Mouse (Mus musculus) kidney, adult 8-10 months (tissue): ENCODE data around the gene Tbk1.

Source experiments
- DNase-seq, 2 experiments: peaks; one replicate each; pipeline ENCODE4 v3.0.0; 2022

The Tbk1 gene

GRCm38 (mm10) chr10:121534995-121535394, 51.6 kb downstream of the Tbk1 start:
- DNase-seq: no peak

DNA sequence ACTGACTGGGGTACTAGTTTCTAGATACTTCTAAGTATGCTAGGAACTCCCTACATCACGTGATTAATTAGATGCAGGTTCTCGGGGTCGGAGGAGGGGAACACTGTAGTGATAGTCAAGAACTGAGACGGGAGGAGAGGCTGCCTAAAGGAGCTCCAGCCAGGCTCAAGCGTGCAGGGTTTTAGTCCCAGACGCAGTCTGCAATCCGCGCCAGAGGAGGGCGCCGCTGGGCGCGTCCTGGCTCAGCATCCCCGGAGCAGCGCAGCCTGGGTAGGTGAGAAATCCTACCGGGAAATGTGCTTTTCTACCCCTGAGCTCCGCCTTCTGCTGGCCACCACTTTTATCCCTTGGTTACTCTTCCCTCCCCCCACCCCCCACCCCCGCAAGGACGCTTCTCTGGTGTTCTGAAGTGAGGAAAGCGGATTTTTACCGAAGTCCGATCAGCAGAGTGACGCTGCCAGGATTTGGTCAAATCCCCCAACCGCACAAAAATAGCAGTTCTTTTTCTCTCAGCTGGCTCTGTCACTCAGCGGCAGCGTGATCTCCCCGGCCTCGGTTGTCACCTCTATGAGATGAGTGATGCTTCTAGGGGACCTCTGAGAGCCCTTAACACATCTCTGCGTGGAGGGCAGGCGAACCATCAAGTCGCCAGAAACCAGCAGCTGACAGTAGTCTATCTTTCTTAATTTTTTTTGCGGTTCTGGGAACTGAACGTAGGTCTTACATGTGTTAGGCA, 53.3 kb downstream of the Tbk1 start:
- DNase-seq: peak in 1 of 2 experiments; percentile 32

DNA sequence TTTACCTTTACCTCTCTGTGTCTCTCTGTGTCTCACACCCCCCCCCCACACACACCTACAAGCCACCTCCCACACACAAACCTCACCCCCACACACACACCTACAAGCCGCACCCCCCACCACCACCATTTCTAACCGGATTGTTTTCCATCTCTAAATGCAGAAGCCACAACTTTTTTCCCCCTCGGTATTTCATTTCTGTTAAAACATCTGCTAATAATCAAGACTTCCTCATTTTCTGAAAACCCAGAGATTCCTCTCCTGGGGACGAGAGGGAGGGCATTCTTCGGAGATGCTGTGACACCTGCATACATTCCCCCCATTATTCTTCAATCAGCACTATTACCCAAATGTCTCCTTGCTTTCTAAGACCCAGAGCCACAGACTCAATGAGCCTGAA, 55.0 kb downstream of the Tbk1 start:
- DNase-seq: no peak

GRCm38 (mm10) chr10:121530365-121531003, 56.1 kb downstream of the Tbk1 start:
- no peak for DNase-seq

- DNase-seq: no peak
Measured at GRCm38 (mm10) chr10:121529261-121529660, 57.3 kb downstream of the Tbk1 start.

- DNase-seq: no peak
Measured at GRCm38 (mm10) chr10:121528470-121528869, 58.1 kb downstream of the Tbk1 start.

DNA sequence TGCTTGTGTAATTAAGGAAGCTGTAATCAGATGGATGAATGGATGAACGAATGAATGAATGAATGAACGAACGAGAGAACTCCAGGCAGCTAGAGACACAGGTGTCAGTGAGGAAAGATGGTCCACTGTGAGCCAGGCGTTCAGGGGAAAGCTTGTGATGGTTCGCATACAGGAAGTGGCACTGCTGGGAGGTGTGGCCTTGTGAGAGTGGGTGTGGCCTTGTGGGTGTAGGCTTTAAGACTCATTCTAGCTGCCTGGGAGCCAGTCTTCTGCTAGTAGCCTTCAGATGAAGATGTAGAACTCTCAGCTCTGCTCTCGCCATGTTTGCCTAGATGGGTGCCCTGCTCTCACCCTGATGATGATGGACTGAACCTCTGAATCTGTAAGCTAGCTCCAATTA, 59.5 kb downstream of the Tbk1 start:
- no peak for DNase-seq

DNA sequence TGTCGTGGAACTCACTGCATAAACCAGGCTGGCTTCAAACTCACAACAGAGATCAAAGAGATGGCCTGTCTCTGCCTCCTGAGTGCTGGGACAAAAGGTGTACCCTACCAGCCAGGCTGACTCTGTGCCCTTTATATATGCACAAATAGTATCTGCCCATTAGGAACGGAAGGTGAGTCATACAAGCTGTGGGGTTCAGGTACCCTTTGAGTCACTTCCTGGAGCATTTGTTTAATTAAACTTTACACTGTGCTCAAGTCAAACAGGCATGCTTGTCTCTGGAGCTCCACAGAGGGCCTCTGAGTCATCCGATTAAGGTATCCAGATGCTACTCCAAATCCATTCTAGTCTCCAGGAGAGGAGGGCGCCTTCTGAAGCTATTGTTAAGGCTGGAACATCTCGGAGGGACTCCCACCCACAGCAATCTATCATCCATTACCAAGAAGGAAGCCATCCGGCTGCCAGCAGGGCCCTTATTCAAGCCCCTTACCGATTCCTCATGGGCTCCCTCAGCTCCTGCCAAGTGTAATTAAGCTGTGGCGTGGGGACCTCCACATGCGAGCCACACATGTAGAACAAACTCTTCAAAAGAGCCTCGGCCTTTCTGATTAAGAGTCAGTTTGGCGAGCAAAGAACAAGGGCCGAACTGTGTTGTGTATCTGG, 65.5 kb downstream of the Tbk1 start:
- DNase-seq: no peak

GRCm38 (mm10) chr10:121519710-121520109, 66.9 kb downstream of the Tbk1 start:
- no peak for DNase-seq

GRCm38 (mm10) chr10:121516008-121516600, 70.5 kb downstream of the Tbk1 start:
- DNase-seq: peak; percentile 74 to 93

- peak; percentile 47 to 56 for DNase-seq
Measured at GRCm38 (mm10) chr10:121509751-121510643, 76.6 kb downstream of the Tbk1 start.

DNA sequence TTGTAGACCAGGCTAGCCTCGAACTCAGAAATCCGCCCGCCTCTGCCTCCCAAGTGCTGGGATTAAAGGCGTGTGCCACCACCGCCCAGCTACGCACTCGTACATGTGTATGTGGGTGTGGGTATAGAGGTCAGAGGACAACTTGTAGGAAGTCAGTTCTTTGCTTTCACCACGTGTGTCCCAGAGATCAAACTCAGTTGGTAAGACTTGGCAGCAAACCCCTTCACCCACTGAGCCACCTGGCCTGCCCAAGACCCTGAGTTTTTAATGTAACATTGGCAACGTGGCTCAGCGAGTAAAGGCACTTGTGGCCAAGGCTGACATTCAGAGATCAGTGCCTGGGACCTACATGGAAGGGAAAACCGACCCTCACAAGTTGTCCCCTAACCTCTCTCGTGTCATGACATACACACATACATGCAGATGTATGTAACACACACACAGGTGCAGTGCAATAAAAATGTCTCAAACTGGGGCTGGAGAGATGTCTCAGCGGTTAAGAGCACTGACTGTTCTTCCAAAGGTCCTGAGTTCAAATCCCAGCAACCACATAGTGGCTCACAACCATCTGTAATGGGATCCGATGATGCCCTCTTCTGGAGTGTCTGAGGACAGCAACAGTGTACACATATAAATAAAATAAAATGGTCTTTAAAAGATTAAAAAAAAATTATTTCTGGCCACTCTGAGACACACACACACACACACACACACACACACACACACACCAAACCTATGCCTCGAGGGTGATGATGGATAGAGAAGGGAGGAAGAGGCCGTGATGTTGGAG, 78.6 kb downstream of the Tbk1 start:
- no peak for DNase-seq

- peak; percentile 64 to 77 for DNase-seq
Measured at GRCm38 (mm10) chr10:121506731-121507583, 79.6 kb downstream of the Tbk1 start.

- no peak for DNase-seq
Measured at GRCm38 (mm10) chr10:121505929-121506328, 80.7 kb downstream of the Tbk1 start.

DNA sequence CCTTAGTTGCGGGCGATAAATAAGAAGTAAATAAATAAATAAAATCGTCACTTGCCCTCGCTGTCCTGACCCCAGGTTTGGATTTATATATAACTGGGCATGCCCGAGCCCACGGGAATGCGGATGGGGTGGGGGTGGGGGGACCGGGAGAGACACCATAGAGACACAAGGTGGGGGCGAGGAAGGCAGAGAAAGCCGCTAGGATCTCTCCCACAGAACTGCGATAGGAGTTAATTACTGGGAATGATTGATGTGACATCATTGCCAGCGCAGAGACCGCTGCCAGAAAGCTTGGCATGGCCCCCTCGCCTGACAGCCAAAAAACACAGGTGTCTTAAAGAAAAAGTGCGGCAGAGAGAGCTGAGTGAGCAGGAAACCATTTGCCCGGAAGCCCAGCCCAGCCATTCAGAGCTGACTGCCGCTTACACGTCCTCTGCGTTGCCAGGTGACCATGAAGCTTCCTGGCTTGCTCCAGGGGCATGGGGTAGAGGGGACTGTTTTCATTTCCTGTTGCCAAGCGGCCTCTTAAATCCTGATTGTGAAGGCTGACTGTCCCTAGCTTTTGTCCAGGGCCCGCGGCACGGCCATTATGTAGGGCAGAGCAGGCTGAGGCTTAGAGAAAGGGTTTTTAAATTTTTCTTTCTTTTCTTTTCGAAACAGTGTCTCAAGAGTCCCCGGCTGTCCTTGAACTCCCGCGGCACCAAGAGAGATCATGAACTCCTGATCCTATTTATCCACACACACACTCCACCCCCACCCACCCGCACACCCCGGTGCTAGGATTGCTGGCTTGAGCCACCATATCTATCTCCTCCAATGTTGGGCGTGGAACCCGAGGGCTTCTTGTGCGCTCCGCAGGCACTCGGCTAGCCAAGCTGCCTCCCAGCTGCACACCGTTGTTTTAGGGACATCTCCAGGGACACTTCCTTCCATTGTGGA, 81.3 kb downstream of the Tbk1 start:
- peak; percentile 71 to 79 for DNase-seq

GRCm38 (mm10) chr10:121501160-121501559, 85.4 kb downstream of the Tbk1 start:
- DNase-seq: peak in 1 of 2 experiments; percentile 28

- DNase-seq: peak in 1 of 2 experiments; percentile 74
Measured at GRCm38 (mm10) chr10:121500034-121500433, 86.6 kb downstream of the Tbk1 start.

DNA sequence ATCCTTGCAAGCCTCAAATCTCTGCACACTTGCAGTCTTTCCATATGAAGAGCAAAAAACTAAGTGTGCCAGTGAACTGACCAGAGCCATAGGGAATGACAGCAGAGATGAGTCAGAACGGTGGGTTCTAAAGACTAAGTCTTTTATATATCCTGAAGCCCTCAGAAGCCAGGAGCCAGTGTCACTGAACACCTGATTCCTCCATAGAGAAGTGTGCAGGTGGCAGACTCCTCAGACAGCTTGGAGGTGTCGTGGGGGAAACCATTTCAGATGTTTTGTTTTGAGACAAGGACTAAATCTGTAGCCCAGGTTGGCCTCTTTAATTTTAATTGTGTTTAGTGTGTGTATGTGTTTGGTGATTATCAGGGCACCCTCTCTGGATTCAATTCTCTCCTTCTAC, 87.5 kb downstream of the Tbk1 start:
- DNase-seq: no peak

DNA sequence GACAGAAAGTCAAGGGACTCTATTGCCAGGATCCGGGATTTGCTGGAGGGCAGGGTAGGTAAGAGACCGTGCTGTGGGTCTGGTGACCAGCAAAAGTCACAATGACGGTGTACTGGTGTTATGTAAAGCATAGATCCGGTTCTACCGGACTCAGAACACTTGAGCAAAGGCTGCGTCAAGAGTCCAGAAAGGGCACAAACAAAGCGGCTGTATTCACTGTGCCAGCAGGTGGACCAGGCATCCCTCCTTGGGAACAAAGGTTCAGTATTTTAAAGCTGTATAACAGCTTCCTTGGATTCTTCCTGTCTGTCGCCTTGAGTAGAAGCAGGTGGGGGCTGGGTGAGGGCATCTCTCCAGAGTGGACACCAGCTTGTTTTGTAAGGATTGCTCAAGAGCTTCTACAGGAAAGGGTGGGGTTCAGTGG, 88.1 kb downstream of the Tbk1 start:
- peak; percentile 68 to 83 for DNase-seq
